Mouse (Mus musculus) megakaryocyte, embryonic 14.5 days (primary cell): ENCODE data around the gene Optc.

Experiments used
- FLI1 ChIP-seq: IDR thresholded peaks from 2 replicates; pipeline ENCODE4 v1.6.1; 2012; ENCODE audit warnings: low read length, inconsistent platforms, mixed read lengths
- GATA1 ChIP-seq: IDR thresholded peaks from 3 replicates; pipeline ENCODE4 v1.6.1; 2012; ENCODE audit warnings: mixed read lengths, low read length, inconsistent platforms, borderline replicate concordance

GRCm38 (mm10) chr1:133897293-133897692 lies 10.5 kb downstream of the Optc start:
- no peak for TF ChIP-seq GATA1
- no peak for TF ChIP-seq FLI1
